19 mouse cellular contexts compared by ENCODE assay signal in genomic region chr9:22169327-22169726, GRCm38 (mm10). TPM values are rescaled to one million over a fixed set of nuclear protein-coding genes. Genes with fewer than 3 reads are reported as not detected.
DNase-seq lines count a peak whose midpoint lies in the region; ATAC-seq and TF ChIP-seq lines count a peak whose summit lies in the region.
"Had no signal": no experiment of that assay in that cellular context is flagged by ENCODE, and none has a peak within 500 bp of the region (broad histone marks: within the 10 kb centered on the region; RNA-seq: fewer than 3 reads in every experiment).

No protein-coding gene starts in this region.

- H3K27me3 ChIP-seq in heart, embryonic 10.5 days (ENCODE audit: insufficient read depth, poor library complexity, severe bottlenecking) = no peaks in the 10 kb centered on the region
- H3K27me3 ChIP-seq in heart, embryonic 11.5 days (ENCODE audit: control insufficient read depth, insufficient read depth, low read length) = no peaks in the 10 kb centered on the region; the same call in 1 of the 2 replicates
- H3K27me3 ChIP-seq in lung, postnatal 0 days (replicated peaks; ENCODE audit: insufficient read depth, low read length) = no peaks in the 10 kb centered on the region
- H3K27me3 ChIP-seq: embryonic facial prominence, embryonic 12.5 days; forebrain, embryonic 13.5 days; forebrain, embryonic 15.5 days had no signal

- ATAC-seq in heart, embryonic 11.5 days (replicated peaks; ENCODE audit: insufficient number of reproducible peaks, low FRiP score, low TSS enrichment) = no peak
- ATAC-seq in lung, postnatal 0 days = no peak
- ATAC-seq: forebrain, embryonic 13.5 days; forebrain, embryonic 15.5 days; forebrain, postnatal 0 days had no signal

- H3K27ac ChIP-seq in heart, embryonic 10.5 days = no peak overlapping the region
- no peak overlapping the region for H3K27ac ChIP-seq in heart, embryonic 11.5 days (ENCODE audit: low read depth, low read length)
- H3K27ac ChIP-seq in lung, postnatal 0 days (ENCODE audit: low read length) = no peak overlapping the region
- H3K27ac ChIP-seq: embryonic facial prominence, embryonic 10.5 days; embryonic facial prominence, embryonic 12.5 days; forebrain, embryonic 13.5 days; forebrain, embryonic 15.5 days had no signal

- peak; percentile 70 for DNase-seq in heart, embryonic 10.5 days (ENCODE audit: low spot score)
- DNase-seq in lung, postnatal 0 days (ENCODE audit: low spot score) = peak; percentile 2
- DNase-seq in lung, adult 18-20 months = no peak
- no peak for DNase-seq in frontal cortex, postnatal 10 days (ENCODE audit: low spot score in 2 of 2)
- DNase-seq: adrenal gland, adult 8-10 months; adrenal gland, postnatal 14 days; adrenal gland, postnatal 36 days; cerebellum, adult 11-12 months; cerebellum, adult 2 months; cerebellum, adult 9-10 months; cerebellum, postnatal 10 days; cerebellum, postnatal 25 days; forebrain, postnatal 0 days had no signal

- no peaks in the 10 kb centered on the region for H3K4me1 ChIP-seq in heart, embryonic 10.5 days
- no peaks in the 10 kb centered on the region; the same call in 1 of the 2 replicates for H3K4me1 ChIP-seq in heart, embryonic 11.5 days (ENCODE audit: control insufficient read depth, insufficient read depth, low read length)
- H3K4me1 ChIP-seq in lung, postnatal 0 days (ENCODE audit: insufficient read depth, low read depth, low read length) = no peaks in the 10 kb centered on the region
- H3K4me1 ChIP-seq: embryonic facial prominence, embryonic 12.5 days; forebrain, embryonic 13.5 days had no signal

- no peak overlapping the region for H3K4me2 ChIP-seq in heart, embryonic 11.5 days
- no peak overlapping the region for H3K4me2 ChIP-seq in lung, postnatal 0 days (replicated peaks; ENCODE audit: low read depth, low read length)
- H3K4me2 ChIP-seq: embryonic facial prominence, embryonic 12.5 days; forebrain, embryonic 13.5 days; forebrain, embryonic 15.5 days had no signal

- TF ChIP-seq EP300 in lung, postnatal 0 days (IDR thresholded peaks at IDR 0.05) = no peak

- H3K9ac ChIP-seq in heart, embryonic 11.5 days (ENCODE audit: low read depth, low read length) = no peak overlapping the region
- no peak overlapping the region for H3K9ac ChIP-seq in lung, postnatal 0 days (replicated peaks; ENCODE audit: low read depth)
- H3K9ac ChIP-seq: embryonic facial prominence, embryonic 12.5 days; forebrain, embryonic 13.5 days; forebrain, embryonic 15.5 days; forebrain, postnatal 0 days had no signal

- no peak for TF ChIP-seq CTCF in lung, postnatal 0 days (IDR thresholded peaks at IDR 0.05)

- no peak overlapping the region for H3K4me3 ChIP-seq in heart, embryonic 10.5 days
- H3K4me3 ChIP-seq in heart, embryonic 11.5 days (ENCODE audit: low read depth, low read length) = no peak overlapping the region
- H3K4me3 ChIP-seq in lung, postnatal 0 days (ENCODE audit: low read depth, low read length) = no peak overlapping the region
- H3K4me3 ChIP-seq: embryonic facial prominence, embryonic 10.5 days; embryonic facial prominence, embryonic 12.5 days; forebrain, embryonic 13.5 days; forebrain, embryonic 15.5 days had no signal

- H3K9me3 ChIP-seq in heart, embryonic 10.5 days = peaks cover 2% of the 10 kb centered on the region; the same call in 1 of the 2 replicates
- H3K9me3 ChIP-seq in heart, embryonic 11.5 days (replicated peaks; ENCODE audit: control insufficient read depth, low read length) = peaks cover 6% of the 10 kb centered on the region
- H3K9me3 ChIP-seq in lung, postnatal 0 days (ENCODE audit: low read length) = no peaks in the 10 kb centered on the region
- H3K9me3 ChIP-seq: embryonic facial prominence, embryonic 12.5 days; forebrain, embryonic 15.5 days had no signal

- WGBS in heart, embryonic 10.5 days = 90% methylated on average over 11 of the region's 11 CpGs
- 90% methylated on average over 11 of the region's 11 CpGs for WGBS in heart, embryonic 11.5 days (ENCODE audit: insufficient replicate concordance)
- 89% methylated on average over 11 of the region's 11 CpGs for WGBS in lung, postnatal 0 days

- H3K36me3 ChIP-seq in heart, embryonic 10.5 days = no peaks in the 10 kb centered on the region
- H3K36me3 ChIP-seq in heart, embryonic 11.5 days (ENCODE audit: control insufficient read depth, insufficient read depth, low read length) = no peaks in the 10 kb centered on the region
- H3K36me3 ChIP-seq in lung, postnatal 0 days (ENCODE audit: insufficient read depth, low read length) = no peaks in the 10 kb centered on the region
- H3K36me3 ChIP-seq: embryonic facial prominence, embryonic 10.5 days; embryonic facial prominence, embryonic 12.5 days; forebrain, embryonic 15.5 days had no signal

RNA-seq across cellular contexts. Expression of gene Pigyl, which starts 12.7 kb away (rescaled TPM):
- 44.7 and 60.3 TPM in 2 replicates for polyA plus RNA-seq in heart, embryonic 10.5 days (2016; fragmentation: Nextera tagmentation; extraction: Ambion mirVana)
- polyA plus RNA-seq in heart, embryonic 11.5 days (2014; fragmentation: Nextera tagmentation; extraction: Ambion mirVana) = 47.0 and 47.8 TPM in 2 replicates
- polyA plus RNA-seq in lung, postnatal 0 days (2015; fragmentation: Nextera tagmentation; extraction: Ambion mirVana) = 100 and 112 TPM in 2 replicates

RNA-seq across cellular contexts. Expression of gene Zfp872, which starts 18.6 kb away (rescaled TPM):
- polyA plus RNA-seq in heart, embryonic 10.5 days (2016; fragmentation: Nextera tagmentation; extraction: Ambion mirVana) = 0.11 TPM in 2 replicates
- polyA plus RNA-seq in heart, embryonic 11.5 days (2014; fragmentation: Nextera tagmentation; extraction: Ambion mirVana) = 0.04 and 0.10 TPM in 2 replicates
- 0.49 and 1.0 TPM in 2 replicates for polyA plus RNA-seq in lung, postnatal 0 days (2015; fragmentation: Nextera tagmentation; extraction: Ambion mirVana)
- polyA plus RNA-seq: C2C12 had no signal

RNA-seq across cellular contexts. Expression of gene Acp5, which starts 33.8 kb away (rescaled TPM):
- polyA plus RNA-seq in heart, embryonic 10.5 days (2016; fragmentation: Nextera tagmentation; extraction: Ambion mirVana) = 62.3 and 67.2 TPM in 2 replicates
- polyA plus RNA-seq in heart, embryonic 11.5 days (2014; fragmentation: Nextera tagmentation; extraction: Ambion mirVana) = 51.6 and 68.9 TPM in 2 replicates
- 8.9 and 9.1 TPM in 2 replicates for polyA plus RNA-seq in lung, postnatal 0 days (2015; fragmentation: Nextera tagmentation; extraction: Ambion mirVana)

RNA-seq across cellular contexts. Expression of gene Elof1, which starts 52.4 kb away (rescaled TPM):
- polyA plus RNA-seq in heart, embryonic 10.5 days (2016; fragmentation: Nextera tagmentation; extraction: Ambion mirVana) = 149 and 176 TPM in 2 replicates
- 132 and 134 TPM in 2 replicates for polyA plus RNA-seq in heart, embryonic 11.5 days (2014; fragmentation: Nextera tagmentation; extraction: Ambion mirVana)
- 188 and 191 TPM in 2 replicates for polyA plus RNA-seq in lung, postnatal 0 days (2015; fragmentation: Nextera tagmentation; extraction: Ambion mirVana)

RNA-seq across cellular contexts. Expression of gene Zfp809, which starts 56.2 kb away (rescaled TPM):
- 17.2 and 19.2 TPM in 2 replicates for polyA plus RNA-seq in heart, embryonic 10.5 days (2016; fragmentation: Nextera tagmentation; extraction: Ambion mirVana)
- 19.0 and 20.0 TPM in 2 replicates for polyA plus RNA-seq in heart, embryonic 11.5 days (2014; fragmentation: Nextera tagmentation; extraction: Ambion mirVana)
- 17.8 and 20.0 TPM in 2 replicates for polyA plus RNA-seq in lung, postnatal 0 days (2015; fragmentation: Nextera tagmentation; extraction: Ambion mirVana)

Comparison
In these comparisons a context has a peak if more than half of its experiments do, and no peak if none do; other contexts are left out.
1. DNase-seq: peak in heart, embryonic 10.5 days (single experiment) and lung, postnatal 0 days (single experiment); none in lung, adult 18-20 months (0 of 2) and frontal cortex, postnatal 10 days (0 of 2).